Mouse (Mus musculus) adrenal gland, postnatal 25 days (tissue): ENCODE measurements at regions not wholly inside any gene's neighbourhood (a gene's known extent, or its start where the extent isn't known, plus 50 kb on each side); places are given as distances from the start of the nearest gene placed in this dataset.

Experiments used
- DNase-seq: peaks from one replicate; pipeline ENCODE4 v3.0.0; 2021; ENCODE audit warnings: mixed read lengths

- no peak for DNase-seq
Observed at GRCm38 (mm10) chr12:33715997-33716396, 212.2 kb upstream of the Ferd3l start.

DNA sequence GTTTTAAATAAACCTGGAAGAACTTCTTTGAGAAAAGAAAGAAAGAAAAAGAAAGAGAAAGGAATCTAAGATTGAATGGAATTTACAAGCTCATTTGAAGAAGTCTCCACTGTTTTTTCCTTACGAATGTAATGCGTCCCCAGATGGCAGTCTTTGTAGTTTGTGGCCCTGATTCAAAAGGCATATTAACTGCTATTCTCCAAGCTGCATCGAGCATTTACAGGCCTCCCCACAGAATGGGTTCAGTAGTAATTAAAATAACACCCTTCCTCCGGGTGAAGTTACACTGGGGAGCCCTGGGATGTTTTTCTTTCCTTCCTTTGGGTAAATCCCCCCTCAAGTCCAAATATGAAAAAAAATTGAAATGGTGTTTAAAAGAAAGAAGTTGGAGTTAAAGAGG, 211.2 kb upstream of the Ferd3l start:
- no peak for DNase-seq

DNA sequence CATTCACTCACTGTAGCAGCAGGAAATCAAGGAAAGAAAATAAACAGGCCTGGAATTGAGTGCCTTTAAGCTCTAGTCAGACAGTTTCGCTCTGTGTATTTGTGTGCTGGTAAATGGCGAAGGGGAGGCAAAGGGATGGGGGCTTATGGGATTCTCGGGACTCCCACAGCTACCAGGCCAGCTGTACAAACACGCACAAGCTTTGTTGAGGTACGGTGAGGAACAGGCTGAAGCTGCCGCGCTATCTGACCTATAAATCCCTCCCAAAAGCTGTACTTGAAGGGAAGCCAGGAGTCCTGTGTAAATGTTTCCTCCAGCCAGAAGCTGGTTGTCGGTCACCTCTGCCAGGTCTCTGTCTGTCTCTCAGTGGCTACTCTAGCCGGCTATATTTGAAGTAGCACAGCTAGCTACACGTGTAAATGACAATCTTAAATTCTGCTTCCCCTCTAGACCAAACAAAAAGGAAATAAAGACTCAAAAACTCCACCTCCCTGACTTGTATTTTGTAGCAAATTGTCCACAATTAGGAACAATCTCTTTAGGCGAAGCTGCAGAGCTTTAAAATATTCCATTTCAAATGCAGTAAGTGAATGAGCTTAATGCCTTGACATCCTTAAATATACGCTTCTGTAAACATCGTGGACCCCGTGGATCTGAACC, 210.5 kb upstream of the Ferd3l start:
- no peak for DNase-seq

DNA sequence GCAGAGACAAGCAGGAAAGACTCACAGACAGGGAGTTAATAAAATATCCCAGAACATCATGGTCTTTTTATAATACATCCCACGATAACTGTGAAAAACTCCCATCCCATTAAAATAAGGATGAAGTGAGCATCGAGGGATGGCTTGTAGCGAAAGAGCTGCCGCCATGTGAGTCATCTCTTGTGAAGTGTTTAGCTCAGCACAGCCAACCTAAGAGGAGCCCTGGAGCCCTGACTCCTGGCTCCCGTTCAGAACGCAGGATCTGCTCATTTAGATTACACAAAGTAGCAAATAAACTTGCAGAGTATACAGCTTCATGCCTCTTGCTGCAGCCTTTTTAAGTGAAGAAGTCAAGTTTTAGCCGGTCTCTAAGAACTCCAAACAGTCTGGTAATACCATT, 209.2 kb upstream of the Ferd3l start:
- DNase-seq = no peak

- DNase-seq = no peak
Observed at GRCm38 (mm10) chr12:33731937-33732336, 196.3 kb upstream of the Ferd3l start.

GRCm38 (mm10) chr12:33775563-33776468, 152.4 kb upstream of the Ferd3l start:
- DNase-seq = no peak

- no peak for DNase-seq
Observed at GRCm38 (mm10) chr12:33778477-33778876, 149.7 kb upstream of the Ferd3l start.

DNA sequence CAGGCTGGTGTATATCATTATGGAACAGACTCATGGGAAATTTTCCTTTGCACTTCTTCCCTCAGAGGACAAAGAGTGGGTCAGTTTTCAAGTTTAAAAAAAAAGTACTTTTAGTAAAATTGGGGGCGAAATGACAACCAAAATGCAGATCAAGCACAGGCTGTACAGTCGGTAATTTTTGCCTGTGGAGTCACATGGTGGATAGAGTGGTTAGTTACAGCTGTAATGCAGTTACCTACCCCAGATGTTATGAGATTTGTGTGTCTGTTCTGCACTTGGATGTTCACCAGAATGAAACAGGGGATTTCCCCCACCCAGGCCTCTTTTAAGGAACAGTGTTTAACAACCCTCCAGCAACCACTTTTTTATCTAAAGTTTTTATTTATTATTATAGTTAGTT, 148.3 kb upstream of the Ferd3l start:
- no peak for DNase-seq

- no peak for DNase-seq
Observed at GRCm38 (mm10) chr12:33804206-33804791, 123.9 kb upstream of the Ferd3l start.

DNA sequence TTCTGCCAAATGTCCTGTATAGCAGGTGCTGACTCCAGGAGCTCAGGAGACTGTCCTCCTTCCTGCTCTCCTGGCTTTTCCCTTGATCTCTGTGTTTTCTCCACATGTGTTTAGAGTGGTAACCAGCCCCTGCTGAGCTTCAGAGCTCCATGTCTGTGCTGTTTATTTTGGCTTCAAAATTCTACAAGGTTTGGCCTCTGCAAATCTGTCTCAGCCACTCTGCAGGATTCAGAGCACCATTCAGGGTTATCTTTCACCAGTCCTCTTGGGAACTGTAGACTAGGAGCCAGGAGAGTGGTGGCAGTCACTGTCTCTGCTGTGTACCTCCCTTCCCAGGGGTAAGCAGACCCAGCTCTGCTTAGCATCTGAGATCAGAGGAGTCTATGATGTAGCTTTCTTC, 102.7 kb upstream of the Ferd3l start:
- DNase-seq = no peak

GRCm38 (mm10) chr12:33849088-33849487, 79.1 kb upstream of the Ferd3l start:
- DNase-seq = no peak

DNA sequence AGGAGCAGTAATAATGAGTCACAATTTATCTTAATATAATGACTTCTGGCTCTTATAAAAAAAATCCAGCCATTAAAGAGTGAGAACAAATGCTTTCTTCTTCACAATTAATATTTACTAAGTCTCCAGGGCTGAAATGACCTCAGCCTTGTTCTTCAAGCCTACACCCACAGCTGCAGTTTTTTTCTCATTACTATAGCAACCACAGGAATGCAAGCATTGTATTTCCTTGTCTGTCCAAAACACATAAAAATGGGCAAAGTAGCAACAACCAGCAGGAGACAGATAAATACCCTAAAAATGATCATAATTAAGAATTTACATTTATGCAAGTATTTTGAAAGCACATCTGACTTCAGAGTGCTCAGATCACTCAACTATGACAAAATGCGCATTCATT, 76.5 kb upstream of the Ferd3l start:
- no peak for DNase-seq
